ENCODE assay signal across 7 mouse cellular contexts in the genomic region with DNA sequence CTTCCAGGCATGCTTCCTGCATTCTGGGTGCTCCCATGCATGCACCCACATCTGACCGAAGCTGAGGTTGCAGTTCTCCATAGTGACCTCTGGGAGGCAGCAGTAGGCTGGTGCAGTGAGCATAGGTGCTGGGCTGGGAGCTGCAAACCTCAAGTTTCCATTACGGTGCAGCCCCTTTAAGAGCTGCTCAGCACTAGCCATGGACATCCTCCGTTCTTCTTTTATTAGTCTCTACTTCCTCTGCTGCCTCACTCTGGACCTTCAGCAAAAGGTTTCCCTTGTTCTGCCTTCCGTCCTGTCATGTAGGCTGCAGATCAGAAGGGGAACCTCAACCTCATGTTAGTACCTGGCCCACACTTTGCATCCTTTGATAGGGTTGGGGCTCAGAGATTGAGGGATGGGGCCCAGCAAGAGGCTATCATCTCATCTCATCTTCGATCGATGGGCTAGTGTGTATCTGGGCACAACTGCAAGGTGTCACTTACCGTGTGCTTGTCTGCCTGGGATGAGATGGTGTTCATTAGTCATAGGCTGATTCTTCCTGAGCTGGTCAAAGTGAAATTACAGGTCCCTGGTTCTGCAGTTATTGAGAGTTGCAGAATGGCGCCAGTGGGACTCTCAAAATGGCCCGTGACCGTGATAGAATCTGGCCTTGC. TPM values are rescaled to one million over a fixed set of nuclear protein-coding genes. Genes with fewer than 3 reads are reported as not detected.
A peak's percentile ranks its signal among the peaks of the same experiment; 100 is the strongest.
DNase-seq lines count a peak whose midpoint lies in the region; ATAC-seq lines count a peak whose summit lies in the region.

No protein-coding gene starts in this region.

- WGBS in hindbrain, embryonic 10.5 days = 12% methylated on average over 10 of the region's 10 CpGs

- no peaks in the 10 kb centered on the region for H3K9me3 ChIP-seq in hindbrain, embryonic 10.5 days

- ATAC-seq in erythroblast, adult 5-6 weeks (replicated peaks; ENCODE audit: low FRiP score, poor library complexity, severe bottlenecking) = peak; percentile 75

- H3K27me3 ChIP-seq in hindbrain, embryonic 10.5 days (ENCODE audit: insufficient read depth, poor library complexity, severe bottlenecking) = peaks cover 53% of the 10 kb centered on the region

- DNase-seq in MN1 (ENCODE audit: low spot score) = peak; percentile 66
- peak; percentile 96 for DNase-seq in brain, adult 2 months (ENCODE audit: low read depth, low spot score)
- peak; percentile 63 for DNase-seq in hindbrain, embryonic 10.5 days (ENCODE audit: low spot score)
- peak; percentile 72 to 78 for DNase-seq in layer of hippocampus, postnatal 14 days (ENCODE audit: low spot score in 2 of 2)
- DNase-seq in lung, postnatal 4 days = peak; percentile 69 to 82
- peak; percentile 75 for DNase-seq in skeletal muscle tissue, adult 2 months (ENCODE audit: low read depth, low spot score)

- H3K4me3 ChIP-seq in hindbrain, embryonic 10.5 days = peak overlapping the region; percentile 76

- H3K36me3 ChIP-seq in hindbrain, embryonic 10.5 days = no peaks in the 10 kb centered on the region

- H3K27ac ChIP-seq in hindbrain, embryonic 10.5 days = no peak overlapping the region

- H3K4me1 ChIP-seq in hindbrain, embryonic 10.5 days (replicated peaks) = peaks cover 64% of the 10 kb centered on the region

RNA-seq across cellular contexts. Expression of a gene that starts 5.9 kb away (rescaled TPM):
- total RNA-seq in erythroblast, adult 5-6 weeks (2015; ENCODE audit: low replicate concordance) = 0.58 and 1.7 TPM in 2 replicates
- total RNA-seq in erythroblast, adult 5-6 weeks (2017; ENCODE audit: low replicate concordance) = 2.2 and 7.7 TPM in 2 replicates
- 36.3 and 38.6 TPM in 2 replicates for polyA plus RNA-seq in hindbrain, embryonic 10.5 days (2016; fragmentation: Nextera tagmentation; extraction: Ambion mirVana)
- 10 to 100 TPM; 24.5 to 28.7 TPM for total RNA-seq in layer of hippocampus, postnatal 14 days (2021)

RNA-seq across cellular contexts. Expression of a gene that starts 6.0 kb away (rescaled TPM):
- 7.3 and 10.0 TPM in 2 replicates for total RNA-seq in erythroblast, adult 5-6 weeks (2015; ENCODE audit: low replicate concordance)
- 5.4 and 9.5 TPM in 2 replicates for total RNA-seq in erythroblast, adult 5-6 weeks (2017; ENCODE audit: low replicate concordance)
- 89.5 and 90.0 TPM in 2 replicates for polyA plus RNA-seq in hindbrain, embryonic 10.5 days (2016; fragmentation: Nextera tagmentation; extraction: Ambion mirVana)
- total RNA-seq in layer of hippocampus, postnatal 14 days (2021) = 10 to 100 TPM; 43.9 to 50.4 TPM

RNA-seq across cellular contexts. Expression of a gene that starts 13.8 kb away (rescaled TPM):
- total RNA-seq in erythroblast, adult 5-6 weeks (2015; ENCODE audit: low replicate concordance) = 5.2 TPM in 1 of 2 replicates, not detected in the other
- total RNA-seq in erythroblast, adult 5-6 weeks (2017; ENCODE audit: low replicate concordance) = 9.5 and 11.0 TPM in 2 replicates
- polyA plus RNA-seq in hindbrain, embryonic 10.5 days (2016; fragmentation: Nextera tagmentation; extraction: Ambion mirVana) = 26.0 and 29.7 TPM in 2 replicates
- total RNA-seq in layer of hippocampus, postnatal 14 days (2021) = 10 to 100 TPM; 29.5 to 33.8 TPM

RNA-seq across cellular contexts. Expression of a gene that starts 20.1 kb away (rescaled TPM):
- total RNA-seq in erythroblast, adult 5-6 weeks (2015; ENCODE audit: low replicate concordance) = 0.77 TPM in 1 of 2 replicates, not detected in the other
- 3.2 TPM in 1 of 2 replicates, not detected in the other for total RNA-seq in erythroblast, adult 5-6 weeks (2017; ENCODE audit: low replicate concordance)
- 8.1 and 9.1 TPM in 2 replicates for polyA plus RNA-seq in hindbrain, embryonic 10.5 days (2016; fragmentation: Nextera tagmentation; extraction: Ambion mirVana)
- 1 to 10 TPM; 5.5 to 6.6 TPM for total RNA-seq in layer of hippocampus, postnatal 14 days (2021)

RNA-seq across cellular contexts. Expression of a gene that starts 26.0 kb away (rescaled TPM):
- 10.0 and 11.3 TPM in 2 replicates for total RNA-seq in erythroblast, adult 5-6 weeks (2015; ENCODE audit: low replicate concordance)
- total RNA-seq in erythroblast, adult 5-6 weeks (2017; ENCODE audit: low replicate concordance) = 5.9 and 6.0 TPM in 2 replicates
- 19.3 and 20.3 TPM in 2 replicates for polyA plus RNA-seq in hindbrain, embryonic 10.5 days (2016; fragmentation: Nextera tagmentation; extraction: Ambion mirVana)
- 10 to 100 TPM; 32.4 to 36.6 TPM for total RNA-seq in layer of hippocampus, postnatal 14 days (2021)

Comparison
In these comparisons a context has a peak if more than half of its experiments do, and no peak if none do; other contexts are left out.
1. RNA of a gene that starts 6.0 kb away (total RNA-seq): 43.9 to 50.4 TPM in layer of hippocampus, postnatal 14 days; 5.4 to 10.0 TPM in erythroblast, adult 5-6 weeks; every median in the first group is over 4 times any median in the second.
2. Peak in every context shown above with its lines, with median percentiles within 50 percentile points of each other: DNase-seq.